Mouse (Mus musculus) testis, adult 2 months (tissue): ENCODE results near the gene Aadacl4. TPM values are rescaled to one million over a fixed set of nuclear protein-coding genes. Genes with fewer than 3 reads are reported as not detected.
"Not testable (repeated sequence)": the region's sequence is repeated elsewhere in the genome, so short reads cannot be mapped to it uniquely, and the experiment has no call there.

Experiments
- H3K27ac ChIP-seq: fragments of 200-500 bp; 2 replicates; pipeline ENCODE4 v1.5.1; 2012; ENCODE audit warnings: low read depth, low read length; ENCODE audit not compliant: control insufficient read depth, insufficient read depth
- H3K27me3 ChIP-seq: fragments of 200-500 bp; 2 replicates; pipeline ENCODE4 v1.6.1; 2012; ENCODE audit warnings: mild to moderate bottlenecking, low read length, moderate library complexity; ENCODE audit not compliant: control insufficient read depth, insufficient read depth
- H3K36me3 ChIP-seq: fragments of 200-500 bp; 2 replicates; pipeline ENCODE4 v1.6.1; 2012; ENCODE audit warnings: mild to moderate bottlenecking, low read length; ENCODE audit not compliant: control insufficient read depth, insufficient read depth
- H3K4me1 ChIP-seq: fragments of 200-500 bp; 2 replicates; pipeline ENCODE4 v1.6.1; 2012; ENCODE audit warnings: low read length; ENCODE audit not compliant: control insufficient read depth, insufficient read depth
- H3K4me3 ChIP-seq: fragments of 200-500 bp; 2 replicates; pipeline ENCODE4 v1.5.1; 2012; ENCODE audit warnings: low read depth, mild to moderate bottlenecking, low read length, moderate library complexity, mixed read lengths; ENCODE audit not compliant: control insufficient read depth
- CTCF ChIP-seq: fragments of 200-500 bp; IDR thresholded peaks from 2 replicates; pipeline ENCODE4 v1.5.1; 2012; ENCODE audit warnings: low read depth, mild to moderate bottlenecking, inconsistent platforms, low read length, moderate library complexity; ENCODE audit not compliant: control insufficient read depth, insufficient read depth, insufficient replicate concordance
- POLR2A ChIP-seq: fragments of 200-500 bp; IDR thresholded peaks from 2 replicates; pipeline ENCODE4 v1.6.1; 2012; ENCODE audit warnings: low read depth, mild to moderate bottlenecking, inconsistent platforms, low read length, moderate library complexity; ENCODE audit not compliant: control insufficient read depth
- polyA plus RNA-seq: library from polyadenylated mRNA; depleted of rRNA; stranded (reverse); fragments of >200 nt; gene quantifications from 2 replicates; pipeline ENCODE4 v1.2.3, GENCODE M21; 2012; rRNA removed

Aadacl4 gene
- not detected in 2 replicates for polyA plus RNA-seq

- TF ChIP-seq CTCF (no peak), POLR2A (no peak)
- no peak within 1 kb of the TSS for H3K4me3 ChIP-seq
- no peak within 1 kb of the TSS for H3K27ac ChIP-seq
- no peaks in the 10 kb centered on the region for H3K36me3 ChIP-seq
- H3K4me1 ChIP-seq: no peaks in the 10 kb centered on the region
- H3K27me3 ChIP-seq: no peaks in the 10 kb centered on the region
These were observed at the start of gene Aadacl4 for GRCm38 (mm10) chr4:144613407-144613806. Gene Aadacl4 (plus strand): TSS chr4:144613707.

- Histone ChIP-seq H3K27ac (no peak within 1 kb of the TSS), H3K4me3 (no peak within 1 kb of the TSS), H3K4me1 (no peaks in the 10 kb centered on the region), H3K27me3 (no peaks in the 10 kb centered on the region), H3K36me3 (no peaks in the 10 kb centered on the region)
- TF ChIP-seq CTCF: no peak
- TF ChIP-seq POLR2A: no peak
These were observed 48.5 kb upstream of the Aadacl4 start, which contains the start of gene Gm13124 for GRCm38 (mm10) chr4:144565034-144565433. Gene Gm13124 (minus strand): TSS chr4:144565134.

- Histone ChIP-seq H3K36me3 (no peaks in the 10 kb centered on the region), H3K27me3 (no peaks in the 10 kb centered on the region), H3K4me3 (no peak overlapping the region), H3K27ac (no peak overlapping the region), H3K4me1 (no peaks in the 10 kb centered on the region)
- TF ChIP-seq CTCF: no peak
- TF ChIP-seq POLR2A: no peak
These were observed 45.8 kb upstream of the Aadacl4 start for GRCm38 (mm10) chr4:144567752-144568151.

DNA sequence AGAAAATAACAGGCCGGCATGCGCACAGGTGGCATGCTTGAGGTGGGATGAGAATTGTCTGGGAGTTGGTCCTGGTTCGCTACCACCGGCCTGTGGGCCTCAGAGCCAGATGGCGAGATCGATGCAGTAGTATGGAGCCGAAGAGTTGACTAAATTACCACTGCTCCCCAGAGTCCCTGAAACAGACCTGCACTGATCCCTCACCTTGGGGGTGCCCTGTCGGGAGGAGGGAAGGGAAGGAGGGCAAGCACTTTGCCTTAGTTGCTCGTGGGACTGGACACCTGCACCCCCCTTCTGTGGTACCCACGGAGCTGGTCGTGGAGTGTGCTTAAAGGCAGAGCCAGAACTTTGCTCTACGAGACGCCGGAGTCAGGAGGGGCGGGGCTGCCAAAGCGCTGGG, 27.3 kb upstream of the Aadacl4 start:
- H3K27ac ChIP-seq, H3K36me3 ChIP-seq, H3K4me3 ChIP-seq, H3K4me1 ChIP-seq, H3K27me3 ChIP-seq: not testable (repeated sequence)

GRCm38 (mm10) chr4:144592790-144593189, 20.7 kb upstream of the Aadacl4 start:
- no peak overlapping the region for H3K4me3 ChIP-seq
- TF ChIP-seq POLR2A: no peak
- no peak for TF ChIP-seq CTCF
- H3K27ac ChIP-seq: no peak overlapping the region
- no peaks in the 10 kb centered on the region for H3K4me1 ChIP-seq
- no peaks in the 10 kb centered on the region for H3K36me3 ChIP-seq
- no peaks in the 10 kb centered on the region for H3K27me3 ChIP-seq

DNA sequence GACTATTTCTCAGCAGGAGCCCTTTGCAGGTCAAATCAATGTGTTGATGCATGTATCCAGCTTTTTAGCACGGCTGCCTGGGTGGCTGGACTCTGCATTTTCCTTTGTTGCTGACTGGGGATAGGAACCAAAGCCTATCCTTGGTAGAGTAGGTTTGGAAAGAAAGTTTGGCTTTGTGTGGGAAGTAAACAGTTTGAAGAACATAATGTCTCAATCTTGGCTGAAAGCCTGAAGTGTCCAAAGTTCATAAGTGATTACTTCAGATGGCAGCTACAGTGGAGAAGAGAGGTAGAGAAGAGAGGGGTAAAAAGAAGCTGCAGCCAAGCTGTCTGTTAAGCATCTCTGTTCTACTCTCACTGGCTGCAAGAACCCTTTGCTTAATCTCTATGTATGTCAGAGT, 1.1 kb downstream of the Aadacl4 start:
- TF ChIP-seq POLR2A (no peak), CTCF (no peak)
- H3K27ac ChIP-seq: no peak overlapping the region
- H3K4me1 ChIP-seq: no peaks in the 10 kb centered on the region
- no peaks in the 10 kb centered on the region for H3K27me3 ChIP-seq
- no peaks in the 10 kb centered on the region for H3K36me3 ChIP-seq
- H3K4me3 ChIP-seq: no peak overlapping the region

DNA sequence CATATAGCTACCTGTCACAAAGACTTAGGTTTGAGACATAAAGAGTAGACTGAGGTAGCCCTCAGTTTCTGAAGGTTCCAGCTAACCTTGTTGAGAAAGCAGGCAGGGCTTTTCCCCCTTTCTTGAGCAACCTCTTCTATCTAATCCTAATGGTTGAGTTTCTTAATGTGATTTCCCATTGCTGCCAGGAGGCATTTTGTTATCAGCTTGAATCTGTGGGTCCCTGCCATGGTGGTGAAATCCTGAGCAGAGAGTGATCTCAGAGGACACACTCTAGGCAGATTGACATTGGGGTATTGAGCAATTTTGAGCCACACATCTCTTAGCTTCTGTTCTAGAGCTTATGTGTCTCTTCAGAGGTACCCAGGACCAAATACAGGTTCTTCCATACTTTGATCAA, 24.8 kb downstream of the Aadacl4 start:
- TF ChIP-seq POLR2A (no peak), CTCF (no peak)
- Histone ChIP-seq H3K4me1 (no peaks in the 10 kb centered on the region), H3K27ac (no peak overlapping the region), H3K36me3 (no peaks in the 10 kb centered on the region), H3K4me3 (no peak overlapping the region), H3K27me3 (no peaks in the 10 kb centered on the region)

Other genes starting within 250 kb of the Aadacl4 start
- not detected in 2 replicates for gene Pramef20, start 235.8 kb upstream of the Aadacl4 start, polyA plus RNA-seq
- gene Pramef12, start 205.2 kb upstream of the Aadacl4 start, polyA plus RNA-seq: 2.2 and 2.8 TPM in 2 replicates
- 111 and 131 TPM in 2 replicates for gene 1700012P22Rik, start 174.9 kb upstream of the Aadacl4 start, polyA plus RNA-seq
- not detected in 2 replicates for gene Gm9944, start 160.4 kb upstream of the Aadacl4 start, polyA plus RNA-seq
- gene Aadacl3, start 150.0 kb upstream of the Aadacl4 start, polyA plus RNA-seq: not detected in 2 replicates
- gene 9430007A20Rik, start 93.9 kb upstream of the Aadacl4 start, polyA plus RNA-seq: not detected in 2 replicates
- gene Gm13124, start 48.6 kb upstream of the Aadacl4 start, polyA plus RNA-seq: 0.14 TPM in 1 of 2 replicates, not detected in the other
- gene Gm436, start 72.7 kb downstream of the Aadacl4 start, polyA plus RNA-seq: not detected in 2 replicates
- gene Gm13178, start 107.7 kb downstream of the Aadacl4 start, polyA plus RNA-seq: 0.19 TPM in 1 of 2 replicates, not detected in the other
- not detected in 2 replicates for gene Gm438, start 172.9 kb downstream of the Aadacl4 start, polyA plus RNA-seq